Mouse (Mus musculus): ENCODE measurements at regions not wholly inside any gene's neighbourhood (a gene's known extent, or its start where the extent isn't known, plus 50 kb on each side); places are given as distances from the start of the nearest gene placed in this dataset.

GRCm38 (mm10) chr11:24925135-24925534 is 847.3 kb downstream of the Bcl11a start:
- TF ChIP-seq CTCF (IDR thresholded peaks at IDR 0.05; ENCODE audit: borderline replicate concordance, insufficient read depth, low read length) = no peak
- no peak for TF ChIP-seq POLR2A (IDR thresholded peaks at IDR 0.05; ENCODE audit: low read depth, low read length)
- Histone ChIP-seq H3K4me3 (ENCODE audit: insufficient read depth, low read length) (no peak overlapping the region), H3K27ac (ENCODE audit: insufficient read depth, low read length) (no peak overlapping the region), H3K4me1 (ENCODE audit: control insufficient read depth, insufficient read depth, low read length) (no peaks in the 10 kb centered on the region)

GRCm38 (mm10) chr11:24943646-24944045 is 865.8 kb downstream of the Bcl11a start:
- TF ChIP-seq POLR2A (IDR thresholded peaks at IDR 0.05; ENCODE audit: low read depth, low read length) (no peak), CTCF (IDR thresholded peaks at IDR 0.05; ENCODE audit: borderline replicate concordance, insufficient read depth, low read length) (no peak)
- no peaks in the 10 kb centered on the region for H3K4me1 ChIP-seq (ENCODE audit: control insufficient read depth, insufficient read depth, low read length)
- no peak overlapping the region for H3K4me3 ChIP-seq (ENCODE audit: insufficient read depth, low read length)
- H3K27ac ChIP-seq (ENCODE audit: insufficient read depth, low read length) = no peak overlapping the region

GRCm38 (mm10) chr11:24951161-24951560 is 873.3 kb downstream of the Bcl11a start:
- TF ChIP-seq CTCF (IDR thresholded peaks at IDR 0.05; ENCODE audit: borderline replicate concordance, insufficient read depth, low read length) (no peak), POLR2A (IDR thresholded peaks at IDR 0.05; ENCODE audit: low read depth, low read length) (no peak)
- no peak overlapping the region for H3K4me3 ChIP-seq (ENCODE audit: insufficient read depth, low read length)
- H3K4me1 ChIP-seq (ENCODE audit: control insufficient read depth, insufficient read depth, low read length) = no peaks in the 10 kb centered on the region
- no peak overlapping the region for H3K27ac ChIP-seq (ENCODE audit: insufficient read depth, low read length)

- no peaks in the 10 kb centered on the region for H3K4me1 ChIP-seq (ENCODE audit: control insufficient read depth, insufficient read depth, low read length)
- no peak overlapping the region for H3K4me3 ChIP-seq (ENCODE audit: insufficient read depth, low read length)
- H3K27ac ChIP-seq (ENCODE audit: insufficient read depth, low read length) = no peak overlapping the region
- TF ChIP-seq POLR2A (IDR thresholded peaks at IDR 0.05; ENCODE audit: low read depth, low read length) (no peak), CTCF (IDR thresholded peaks at IDR 0.05; ENCODE audit: borderline replicate concordance, insufficient read depth, low read length) (no peak)
Observed at GRCm38 (mm10) chr11:24972359-24972758, 894.5 kb downstream of the Bcl11a start.

- no peak overlapping the region for H3K27ac ChIP-seq (ENCODE audit: insufficient read depth, low read length)
- no peak overlapping the region for H3K4me3 ChIP-seq (ENCODE audit: insufficient read depth, low read length)
- TF ChIP-seq POLR2A (IDR thresholded peaks at IDR 0.05; ENCODE audit: low read depth, low read length) = no peak
- no peaks in the 10 kb centered on the region for H3K4me1 ChIP-seq (ENCODE audit: control insufficient read depth, insufficient read depth, low read length)
Observed at GRCm38 (mm10) chr11:24980193-24980665, 902.4 kb downstream of the Bcl11a start.

- no peak overlapping the region for H3K27ac ChIP-seq (ENCODE audit: insufficient read depth, low read length)
- H3K4me3 ChIP-seq (ENCODE audit: insufficient read depth, low read length) = no peak overlapping the region
- H3K4me1 ChIP-seq (ENCODE audit: control insufficient read depth, insufficient read depth, low read length) = no peaks in the 10 kb centered on the region
- no peak for TF ChIP-seq POLR2A (IDR thresholded peaks at IDR 0.05; ENCODE audit: low read depth, low read length)
- TF ChIP-seq CTCF (IDR thresholded peaks at IDR 0.05; ENCODE audit: borderline replicate concordance, insufficient read depth, low read length) = no peak
Observed at GRCm38 (mm10) chr11:24983060-24983629, 905.3 kb downstream of the Bcl11a start.

GRCm38 (mm10) chr11:25005491-25005890 is 927.6 kb downstream of the Bcl11a start:
- Histone ChIP-seq H3K27ac (ENCODE audit: insufficient read depth, low read length) (no peak overlapping the region), H3K4me1 (ENCODE audit: control insufficient read depth, insufficient read depth, low read length) (no peaks in the 10 kb centered on the region), H3K4me3 (ENCODE audit: insufficient read depth, low read length) (no peak overlapping the region)
- TF ChIP-seq CTCF (IDR thresholded peaks at IDR 0.05; ENCODE audit: borderline replicate concordance, insufficient read depth, low read length) (no peak), POLR2A (IDR thresholded peaks at IDR 0.05; ENCODE audit: low read depth, low read length) (no peak)

GRCm38 (mm10) chr11:25026786-25027185 is 948.9 kb downstream of the Bcl11a start:
- TF ChIP-seq POLR2A (IDR thresholded peaks at IDR 0.05; ENCODE audit: low read depth, low read length) (no peak), CTCF (IDR thresholded peaks at IDR 0.05; ENCODE audit: borderline replicate concordance, insufficient read depth, low read length) (no peak)
- no peaks in the 10 kb centered on the region for H3K4me1 ChIP-seq (ENCODE audit: control insufficient read depth, insufficient read depth, low read length)

GRCm38 (mm10) chr11:25040983-25041382 is 963.1 kb downstream of the Bcl11a start:
- no peaks in the 10 kb centered on the region for H3K4me1 ChIP-seq (ENCODE audit: control insufficient read depth, insufficient read depth, low read length)
- H3K4me3 ChIP-seq (ENCODE audit: insufficient read depth, low read length) = no peak overlapping the region
- TF ChIP-seq POLR2A (IDR thresholded peaks at IDR 0.05; ENCODE audit: low read depth, low read length) (no peak), CTCF (IDR thresholded peaks at IDR 0.05; ENCODE audit: borderline replicate concordance, insufficient read depth, low read length) (no peak)
- H3K27ac ChIP-seq (ENCODE audit: insufficient read depth, low read length) = no peak overlapping the region

More at GRCm38 (mm10) chr11:25026786-25027185, 948.9 kb downstream of the Bcl11a start:
- H3K27ac ChIP-seq (ENCODE audit: insufficient read depth, low read length) = no peak overlapping the region
- H3K4me3 ChIP-seq (ENCODE audit: insufficient read depth, low read length) = no peak overlapping the region

- no peak overlapping the region for H3K27ac ChIP-seq (ENCODE audit: insufficient read depth, low read length)
- no peak for TF ChIP-seq POLR2A (IDR thresholded peaks at IDR 0.05; ENCODE audit: low read depth, low read length)
- TF ChIP-seq CTCF (IDR thresholded peaks at IDR 0.05; ENCODE audit: borderline replicate concordance, insufficient read depth, low read length) = no peak
- no peaks in the 10 kb centered on the region for H3K4me1 ChIP-seq (ENCODE audit: control insufficient read depth, insufficient read depth, low read length)
- no peak overlapping the region for H3K4me3 ChIP-seq (ENCODE audit: insufficient read depth, low read length)
Observed at GRCm38 (mm10) chr11:25042763-25043162, 964.9 kb downstream of the Bcl11a start.
